Mouse (Mus musculus): ENCODE measurements around the gene Taf9. TPM values are rescaled to one million over a fixed set of nuclear protein-coding genes. Genes with fewer than 3 reads are reported as not detected.
A peak's percentile ranks its signal among the peaks of the same experiment; 100 is the strongest.

The Taf9 gene
- total RNA-seq, 2 experiments from 2014 or later: 56.6 to 62.2 TPM

DNA sequence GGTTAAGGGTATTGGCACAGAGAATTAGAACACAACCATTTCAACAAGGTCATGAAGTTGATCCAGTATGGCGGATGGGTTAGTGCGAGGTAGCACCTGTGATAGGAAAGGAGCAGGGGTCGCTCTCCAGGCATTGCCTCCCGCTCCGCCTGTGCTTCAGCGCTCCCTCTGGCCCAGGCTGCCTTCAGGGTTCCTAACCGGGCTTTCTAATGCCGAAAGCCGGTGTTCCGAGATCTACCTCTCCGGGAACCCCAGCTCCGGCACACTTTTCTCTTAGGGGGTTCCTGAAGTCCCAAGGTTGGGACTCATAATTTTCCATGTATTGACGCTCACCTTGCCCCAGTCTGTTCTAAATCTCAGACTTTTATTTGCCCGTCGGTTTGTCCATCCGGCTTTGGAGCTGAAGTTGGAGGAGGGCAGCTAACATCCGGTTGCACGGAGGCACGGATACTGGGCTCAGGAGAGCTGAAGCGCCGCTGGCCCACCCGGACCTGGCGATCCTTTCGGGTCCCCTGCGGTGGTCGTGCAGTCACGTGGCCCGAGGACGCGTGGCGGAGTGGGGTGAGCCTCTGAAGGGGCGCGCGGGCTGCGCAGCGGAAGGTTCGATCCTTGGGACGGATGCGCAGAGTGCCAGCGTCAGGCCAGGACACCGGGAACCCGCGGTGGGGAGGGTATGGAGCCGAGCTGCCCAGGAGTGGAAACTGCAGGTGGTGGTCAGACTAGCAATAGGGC lies 18.1 kb downstream of the Taf9 start, which contains the start of gene Ccdc125:
Ccdc125 (plus strand) TSS at position 427 of the 732 bp plus-strand sequence.
- ATAC-seq (replicated peaks; ENCODE audit: poor library complexity): peak; percentile 64

DNA sequence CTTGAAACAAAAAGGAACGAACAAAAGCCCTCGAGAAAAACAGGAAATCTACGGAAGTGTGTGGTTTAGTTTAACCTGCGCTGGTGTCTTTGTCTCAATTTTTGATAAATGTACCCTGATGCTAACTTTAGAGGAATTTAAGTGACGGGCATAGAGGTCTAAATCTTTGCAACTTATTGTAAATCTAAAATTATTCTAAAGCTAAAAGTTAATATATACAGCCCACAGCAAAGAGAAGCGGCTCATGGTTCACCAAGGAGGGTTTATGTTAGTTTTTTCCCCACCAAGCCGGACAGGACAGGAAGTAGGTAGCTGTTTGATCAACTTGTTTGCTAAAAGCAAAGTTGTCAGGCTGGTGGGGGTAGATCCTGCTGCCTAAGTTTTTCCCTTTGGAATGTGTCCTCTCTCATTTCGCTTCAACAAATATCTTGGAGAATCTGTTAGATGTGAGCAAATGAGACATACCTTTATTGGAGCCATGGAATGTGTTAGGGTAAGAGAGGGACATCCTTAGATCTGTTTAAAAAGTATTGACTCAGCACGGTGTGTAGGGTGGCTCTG lies 18.9 kb downstream of the Taf9 start:
- ATAC-seq (replicated peaks; ENCODE audit: poor library complexity): peak; percentile 17

DNA sequence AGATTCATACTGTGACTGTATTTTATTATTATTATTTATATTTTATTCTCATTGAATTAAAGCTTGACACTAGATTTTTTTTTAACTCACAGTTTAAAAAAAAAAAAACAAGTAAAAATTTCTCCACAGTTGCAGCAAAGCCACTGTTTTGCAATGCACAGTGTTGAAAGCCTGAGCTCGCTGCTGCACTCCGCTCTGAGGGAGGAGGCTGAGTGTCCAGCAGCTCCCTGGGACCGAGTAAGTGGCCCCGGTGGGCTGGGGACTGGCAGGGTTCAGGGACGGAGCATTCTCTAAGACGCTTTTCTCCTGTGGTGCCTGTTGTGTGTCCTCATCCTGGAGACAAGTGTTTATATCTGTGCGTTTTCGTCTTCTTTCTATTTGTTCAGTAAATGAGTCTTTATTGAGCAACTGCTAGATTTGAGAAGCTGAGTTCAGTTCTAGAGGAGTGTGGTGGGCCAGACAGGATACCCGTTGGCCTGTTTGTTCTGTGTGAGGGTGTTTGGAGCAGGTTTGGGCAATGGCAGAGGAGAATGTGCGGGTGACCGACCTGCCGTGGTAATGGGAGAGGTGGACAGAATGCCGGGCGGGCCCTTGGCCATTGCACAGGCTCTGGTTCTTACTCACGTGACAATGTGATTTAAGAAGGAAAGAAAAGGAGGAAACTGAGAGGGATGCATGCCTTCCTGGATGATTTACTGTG lies 24.7 kb downstream of the Taf9 start:
- peak; percentile 84 for ATAC-seq (replicated peaks; ENCODE audit: poor library complexity)

DNA sequence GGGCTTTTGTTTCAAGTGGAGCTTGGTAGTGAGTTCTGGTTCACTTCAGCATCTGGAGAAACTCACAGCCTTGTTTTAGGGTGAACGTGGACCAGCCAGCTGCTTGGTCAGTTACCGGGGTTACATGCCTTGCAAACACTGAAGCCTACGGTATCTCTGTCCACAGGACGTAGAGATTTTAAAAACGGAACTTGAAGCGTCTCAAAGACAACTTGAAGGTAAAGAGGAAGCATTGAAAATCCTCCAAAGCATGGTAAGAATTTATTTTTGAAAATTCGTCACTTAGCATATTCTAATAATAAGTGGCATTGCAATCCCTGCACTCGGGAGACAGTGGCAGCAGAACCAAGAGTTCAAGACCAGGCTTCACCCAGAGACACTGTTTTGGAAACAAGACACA lies 30.2 kb downstream of the Taf9 start:
- no peak for ATAC-seq (replicated peaks; ENCODE audit: poor library complexity)

DNA sequence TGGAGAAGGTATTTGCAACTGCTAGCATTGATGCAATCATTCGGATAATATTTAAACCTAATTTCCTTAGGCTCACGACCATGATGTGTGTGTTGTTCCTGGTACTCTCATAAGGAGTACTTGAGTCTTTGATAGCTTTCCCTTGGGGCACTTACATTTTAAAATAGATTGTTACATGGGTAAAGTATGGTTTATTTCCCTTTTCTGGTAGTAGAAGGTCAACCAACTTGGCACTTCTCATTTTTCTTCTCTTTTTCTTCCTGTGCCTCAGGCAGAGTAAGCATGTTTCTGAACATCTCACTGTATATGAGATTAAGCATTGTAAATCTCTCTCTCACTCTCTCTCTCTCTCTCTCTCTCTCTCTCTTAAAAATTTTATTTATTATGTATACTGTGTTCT lies 31.5 kb downstream of the Taf9 start:
- ATAC-seq (replicated peaks; ENCODE audit: poor library complexity): no peak

DNA sequence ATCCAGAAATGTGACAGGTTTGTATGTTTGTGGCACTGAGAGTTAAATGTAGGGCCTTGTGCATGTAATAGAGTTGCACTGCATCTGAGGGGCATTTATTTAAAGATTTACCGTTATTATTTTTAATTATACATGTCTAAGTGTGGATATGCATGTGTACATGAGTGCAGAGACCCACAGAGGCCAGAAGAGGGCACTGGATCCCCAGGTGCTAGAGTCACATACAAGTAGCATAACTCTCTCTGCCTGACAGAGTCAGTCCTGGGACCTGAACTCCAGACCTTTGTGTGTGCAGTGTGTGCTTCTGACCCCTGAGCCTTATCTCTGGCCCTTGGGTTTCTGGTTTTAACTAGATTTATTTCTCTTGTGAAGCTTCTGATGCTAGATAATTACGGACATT lies 33.0 kb downstream of the Taf9 start:
- peak; percentile 94 for ATAC-seq (replicated peaks; ENCODE audit: poor library complexity)

DNA sequence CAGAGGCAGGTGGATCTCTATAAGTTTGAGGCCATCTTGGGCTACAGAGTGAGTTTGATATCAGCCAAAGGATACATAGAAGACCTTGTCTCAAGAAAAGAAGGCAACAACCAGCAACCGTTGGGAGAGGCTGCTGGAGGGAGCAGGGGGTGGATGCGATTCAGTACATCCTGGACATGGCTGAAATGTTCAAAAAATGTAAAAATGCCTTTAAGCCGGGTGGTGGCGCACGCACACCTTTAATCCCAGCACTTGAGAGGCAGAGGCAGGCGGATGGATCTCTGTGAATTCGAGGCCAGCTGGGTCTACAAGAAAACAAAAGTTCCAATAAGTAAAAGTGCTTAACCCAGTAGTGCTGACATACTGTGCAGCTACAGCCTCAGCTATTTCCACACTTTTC lies 36.1 kb downstream of the Taf9 start:
- ATAC-seq (replicated peaks; ENCODE audit: poor library complexity): no peak

DNA sequence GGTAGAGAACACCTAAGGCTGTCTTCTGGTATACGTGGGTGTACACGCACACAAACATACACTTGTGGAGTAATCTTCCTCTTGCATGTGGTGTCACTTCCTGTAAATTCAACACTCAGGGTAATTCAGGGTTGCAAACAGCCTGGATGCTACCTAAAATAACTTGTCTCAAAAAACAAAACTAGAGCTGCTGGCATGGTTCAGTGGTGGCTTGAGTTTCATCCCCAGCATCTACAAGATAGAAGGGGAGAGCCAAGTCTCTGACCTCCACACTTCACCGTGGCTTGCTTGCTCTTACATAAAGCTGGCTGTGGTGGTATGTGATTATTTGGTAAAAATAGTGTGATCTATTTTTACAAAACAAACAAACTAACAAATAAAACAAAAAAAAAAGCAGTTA lies 46.2 kb downstream of the Taf9 start:
- ATAC-seq (replicated peaks; ENCODE audit: poor library complexity): peak; percentile 44; the same call in 1 of the 2 replicates

DNA sequence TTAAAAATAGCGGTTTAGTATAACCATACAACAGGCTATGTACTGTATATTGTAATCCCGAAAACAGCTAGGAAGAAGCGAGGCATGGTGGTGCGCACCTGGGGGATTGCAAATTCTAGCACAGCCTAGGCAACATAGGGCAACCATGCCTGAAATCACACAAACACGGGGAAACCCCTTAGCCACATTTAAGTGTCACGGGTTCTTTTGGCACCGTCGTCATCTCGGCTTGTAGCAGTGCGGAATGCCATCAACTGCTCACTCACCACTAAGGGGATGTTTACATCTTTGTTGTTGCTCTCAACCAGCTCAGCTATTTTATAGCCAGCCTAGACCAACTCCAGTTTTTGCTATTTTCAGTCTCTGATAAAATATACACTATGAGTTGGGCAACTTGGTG lies 47.5 kb downstream of the Taf9 start:
- no peak for ATAC-seq (replicated peaks; ENCODE audit: poor library complexity)

DNA sequence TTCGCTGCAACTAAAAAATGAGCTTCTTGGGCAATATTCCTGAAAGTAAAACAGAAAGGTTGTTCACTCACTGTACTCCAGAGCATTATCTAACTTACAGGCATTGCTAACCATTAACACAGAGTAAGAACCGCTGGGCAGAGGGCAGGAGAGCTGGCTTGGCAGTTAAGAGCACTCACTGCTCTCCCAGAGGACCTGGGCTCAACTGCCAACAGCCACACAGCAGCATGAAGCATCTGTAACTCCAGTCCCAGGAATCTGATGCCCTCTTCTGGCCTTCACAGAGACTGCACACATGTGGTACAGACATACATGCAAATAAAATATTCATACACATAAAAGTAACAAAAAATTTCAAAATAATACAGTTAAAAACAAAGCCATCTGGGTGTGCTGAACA lies 52.1 kb downstream of the Taf9 start:
- ATAC-seq (replicated peaks; ENCODE audit: poor library complexity): peak; percentile 60

Other genes with a start within 250 kb of the Taf9 start
- gene Naip1, start 198.7 kb upstream of the Taf9 start, total RNA-seq (2015): 0.05 TPM in 1 of 2 replicates, not detected in the other
- gene Naip1, start 198.7 kb upstream of the Taf9 start, total RNA-seq (2017): not detected in 2 replicates
- 62.5 and 69.7 TPM in 2 replicates for gene Gtf2h2, start 159.0 kb upstream of the Taf9 start, total RNA-seq (2015)
- gene Gtf2h2, start 159.0 kb upstream of the Taf9 start, total RNA-seq (2017): 57.3 and 66.1 TPM in 2 replicates
- gene Ocln, start 98.9 kb upstream of the Taf9 start, total RNA-seq (2015): 0.30 TPM in 1 of 2 replicates, not detected in the other
- not detected in 2 replicates for gene Ocln, start 98.9 kb upstream of the Taf9 start, total RNA-seq (2017)
- 0.27 and 0.54 TPM in 2 replicates for gene Marveld2, start 34.6 kb upstream of the Taf9 start, total RNA-seq (2015)
- 0.44 and 0.62 TPM in 2 replicates for gene Marveld2, start 34.6 kb upstream of the Taf9 start, total RNA-seq (2017)
- 391 and 416 TPM in 2 replicates for gene Ak6, start 600 bp upstream of the Taf9 start, total RNA-seq (2015)
- 317 and 335 TPM in 2 replicates for gene Ak6, start 600 bp upstream of the Taf9 start, total RNA-seq (2017)
- gene Rad17, start 528 bp upstream of the Taf9 start, total RNA-seq (2015): 30.2 and 33.0 TPM in 2 replicates
- 34.9 and 38.4 TPM in 2 replicates for gene Rad17, start 528 bp upstream of the Taf9 start, total RNA-seq (2017)
- 24.0 and 28.2 TPM in 2 replicates for gene Ccdc125, start 18.1 kb downstream of the Taf9 start, total RNA-seq (2015)
- 48.0 and 48.1 TPM in 2 replicates for gene Ccdc125, start 18.1 kb downstream of the Taf9 start, total RNA-seq (2017)
- 55.6 and 55.9 TPM in 2 replicates for gene Cdk7, start 79.4 kb downstream of the Taf9 start, total RNA-seq (2015)
- 51.1 and 56.8 TPM in 2 replicates for gene Cdk7, start 79.4 kb downstream of the Taf9 start, total RNA-seq (2017)
- 86.2 and 90.4 TPM in 2 replicates for gene Mrps36, start 93.1 kb downstream of the Taf9 start, total RNA-seq (2015)
- 73.0 and 75.8 TPM in 2 replicates for gene Mrps36, start 93.1 kb downstream of the Taf9 start, total RNA-seq (2017)
- 64.8 and 71.7 TPM in 2 replicates for gene Cenph, start 124.3 kb downstream of the Taf9 start, total RNA-seq (2015)
- 66.3 and 67.7 TPM in 2 replicates for gene Cenph, start 124.3 kb downstream of the Taf9 start, total RNA-seq (2017)
- gene Ccnb1, start 135.0 kb downstream of the Taf9 start, total RNA-seq (2015): 152 and 153 TPM in 2 replicates
- 181 and 194 TPM in 2 replicates for gene Ccnb1, start 135.0 kb downstream of the Taf9 start, total RNA-seq (2017)
- 127 and 130 TPM in 2 replicates for gene Slc30a5, start 181.8 kb downstream of the Taf9 start, total RNA-seq (2015)
- gene Slc30a5, start 181.8 kb downstream of the Taf9 start, total RNA-seq (2017): 99.7 and 101 TPM in 2 replicates